Mouse (Mus musculus): Measurements from ENCODE around the gene Oxsm.

The Oxsm gene

GRCm38 (mm10) chr14:16242193-16242815 is 7.3 kb downstream of the Oxsm start:
- DNase-seq (ENCODE audit: low spot score) = no peak

- DNase-seq (ENCODE audit: low spot score) = no peak
Measured at GRCm38 (mm10) chr14:16236466-16236865, 13.1 kb downstream of the Oxsm start.

GRCm38 (mm10) chr14:16233515-16233914 is 16.1 kb downstream of the Oxsm start:
- DNase-seq (ENCODE audit: low spot score) = no peak

GRCm38 (mm10) chr14:16230581-16230980 is 19.0 kb downstream of the Oxsm start:
- no peak for DNase-seq (ENCODE audit: low spot score)

GRCm38 (mm10) chr14:16229395-16229794 is 20.2 kb downstream of the Oxsm start:
- DNase-seq (ENCODE audit: low spot score) = no peak

- peak; percentile 24 for DNase-seq (ENCODE audit: low spot score)
Measured at GRCm38 (mm10) chr14:16219015-16219414, 30.6 kb downstream of the Oxsm start.

GRCm38 (mm10) chr14:16207722-16208121 is 41.9 kb downstream of the Oxsm start:
- DNase-seq (ENCODE audit: low spot score) = no peak

GRCm38 (mm10) chr14:16201673-16202072 is 47.9 kb downstream of the Oxsm start:
- no peak for DNase-seq (ENCODE audit: low spot score)

- DNase-seq (ENCODE audit: low spot score) = no peak
Measured at GRCm38 (mm10) chr14:16200969-16201638, 48.5 kb downstream of the Oxsm start.

GRCm38 (mm10) chr14:16200220-16200912 is 49.2 kb downstream of the Oxsm start:
- DNase-seq (ENCODE audit: low spot score) = no peak

GRCm38 (mm10) chr14:16196518-16196917 is 53.1 kb downstream of the Oxsm start:
- no peak for DNase-seq (ENCODE audit: low spot score)

GRCm38 (mm10) chr14:16195486-16195885 is 54.1 kb downstream of the Oxsm start:
- DNase-seq (ENCODE audit: low spot score) = no peak

- no peak for DNase-seq (ENCODE audit: low spot score)
Measured at GRCm38 (mm10) chr14:16194125-16194524, 55.5 kb downstream of the Oxsm start.

- DNase-seq (ENCODE audit: low spot score) = no peak
Measured at GRCm38 (mm10) chr14:16189142-16189541, 60.5 kb downstream of the Oxsm start.
